Mouse (Mus musculus): ENCODE measurements around the gene Cemip. TPM values are rescaled to one million over a fixed set of nuclear protein-coding genes. Genes with fewer than 3 reads are reported as not detected.

Cemip gene
- total and polyA plus RNA-seq, 3 experiments = 0.12 to 0.14 TPM; not detected in 1

- H3K27ac ChIP-seq = no peak overlapping the region
- no peaks in the 10 kb centered on the region for H3K27me3 ChIP-seq (ENCODE audit: control insufficient read depth, insufficient read depth, low read length)
- no peak overlapping the region for H3K9ac ChIP-seq (ENCODE audit: low read depth, low read length)
- intact Hi-C loops (cut with DNase I) = no loop called here
- no peaks in the 10 kb centered on the region for H3K79me2 ChIP-seq (replicated peaks; ENCODE audit: control insufficient read depth, insufficient read depth, low read length)
- no peaks in the 10 kb centered on the region for H3K4me1 ChIP-seq (ENCODE audit: control insufficient read depth, insufficient read depth, low read length)
- no peak overlapping the region for H3K4me3 ChIP-seq
- DNase-seq = no peak
- no peaks in the 10 kb centered on the region for H3K36me3 ChIP-seq (ENCODE audit: control insufficient read depth, insufficient read depth, low read length)
- TF ChIP-seq EP300 (IDR thresholded peaks at IDR 0.05; ENCODE audit: insufficient read depth, low read depth, low read length) (no peak), CTCF (IDR thresholded peaks at IDR 0.05) (no peak), POLR2A (IDR thresholded peaks at IDR 0.05; ENCODE audit: insufficient read depth, low read depth, low read length) (no peak)
These were observed 121.1 kb downstream of the Cemip start for GRCm38 (mm10) chr7:83965181-83965580.

DNA sequence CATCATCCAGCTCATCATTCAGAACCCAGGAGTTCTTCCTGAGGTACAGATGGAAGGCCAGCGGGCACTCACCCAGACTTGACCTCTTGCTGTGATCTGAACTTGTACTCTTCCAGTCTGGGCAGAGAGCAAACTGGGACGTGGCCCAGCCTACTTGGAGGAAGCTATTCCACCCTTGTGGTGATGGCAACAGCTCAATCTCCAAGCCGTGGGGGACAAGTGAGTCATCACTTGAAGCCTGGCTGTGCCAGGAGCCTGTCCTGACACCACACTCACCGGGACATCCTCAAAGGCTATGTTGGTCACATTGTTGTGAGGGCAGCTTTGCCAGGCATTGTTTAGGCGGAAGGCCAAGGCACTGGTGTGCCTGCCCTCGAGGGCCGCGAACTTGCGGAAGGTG, 133.8 kb downstream of the Cemip start:
- WGBS = 57% methylated on average over 9 of the region's 9 CpGs
- Histone ChIP-seq H3K27ac (no peak overlapping the region), H3K36me3 (ENCODE audit: control insufficient read depth, insufficient read depth, low read length) (no peaks in the 10 kb centered on the region), H3K79me2 (replicated peaks; ENCODE audit: control insufficient read depth, insufficient read depth, low read length) (no peaks in the 10 kb centered on the region), H3K4me3 (no peak overlapping the region), H3K27me3 (ENCODE audit: control insufficient read depth, insufficient read depth, low read length) (no peaks in the 10 kb centered on the region), H3K4me1 (ENCODE audit: control insufficient read depth, insufficient read depth, low read length) (no peaks in the 10 kb centered on the region), H3K9ac (ENCODE audit: low read depth, low read length) (no peak overlapping the region)
- no peak for TF ChIP-seq CTCF (IDR thresholded peaks at IDR 0.05)
- TF ChIP-seq POLR2A (IDR thresholded peaks at IDR 0.05; ENCODE audit: insufficient read depth, low read depth, low read length) = no peak
- TF ChIP-seq EP300 (IDR thresholded peaks at IDR 0.05; ENCODE audit: insufficient read depth, low read depth, low read length) = no peak
- DNase-seq = peak; percentile 27 to 57
- intact Hi-C loops (cut with DNase I) = no loop called here

GRCm38 (mm10) chr7:83951327-83951726, 135.0 kb downstream of the Cemip start:
- H3K36me3 ChIP-seq (ENCODE audit: control insufficient read depth, insufficient read depth, low read length) = no peaks in the 10 kb centered on the region
- H3K4me1 ChIP-seq (ENCODE audit: control insufficient read depth, insufficient read depth, low read length) = no peaks in the 10 kb centered on the region
- no peaks in the 10 kb centered on the region for H3K79me2 ChIP-seq (replicated peaks; ENCODE audit: control insufficient read depth, insufficient read depth, low read length)
- H3K27ac ChIP-seq = no peak overlapping the region
- WGBS = 70% methylated on average over 14 of the region's 14 CpGs
- intact Hi-C loops (cut with DNase I) = no loop called here
- H3K27me3 ChIP-seq (ENCODE audit: control insufficient read depth, insufficient read depth, low read length) = no peaks in the 10 kb centered on the region
- no peak for TF ChIP-seq POLR2A (IDR thresholded peaks at IDR 0.05; ENCODE audit: insufficient read depth, low read depth, low read length)
- no peak for TF ChIP-seq CTCF (IDR thresholded peaks at IDR 0.05)
- TF ChIP-seq EP300 (IDR thresholded peaks at IDR 0.05; ENCODE audit: insufficient read depth, low read depth, low read length) = no peak
- no peak overlapping the region for H3K9ac ChIP-seq (ENCODE audit: low read depth, low read length)
- no peak overlapping the region for H3K4me3 ChIP-seq
- DNase-seq = peak; percentile 24 to 32

DNA sequence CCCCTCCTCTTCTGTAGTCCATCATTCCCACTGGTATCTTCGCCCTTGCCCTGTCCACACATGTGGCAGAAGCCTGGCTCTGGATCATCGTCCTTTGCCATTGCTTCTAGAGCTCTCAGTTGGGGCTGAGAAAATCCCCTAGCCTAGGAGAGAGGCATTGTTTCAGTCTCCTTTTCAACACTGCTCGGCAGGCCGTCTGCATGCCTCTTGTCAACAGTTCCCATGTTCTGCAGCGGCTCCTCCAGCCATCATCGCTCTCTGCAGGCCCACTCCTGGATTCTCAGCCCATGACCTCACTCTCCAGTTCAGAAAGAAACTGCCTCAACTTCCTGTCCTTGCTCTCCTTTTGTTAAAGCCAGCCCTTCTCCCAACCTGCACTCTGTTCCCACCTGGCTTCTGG, 136.6 kb downstream of the Cemip start:
- intact Hi-C loops (cut with DNase I) = no loop called here
- no peak overlapping the region for H3K27ac ChIP-seq
- H3K27me3 ChIP-seq (ENCODE audit: control insufficient read depth, insufficient read depth, low read length) = no peaks in the 10 kb centered on the region
- no peak overlapping the region for H3K4me3 ChIP-seq
- TF ChIP-seq POLR2A (IDR thresholded peaks at IDR 0.05; ENCODE audit: insufficient read depth, low read depth, low read length) = no peak
- no peak for TF ChIP-seq CTCF (IDR thresholded peaks at IDR 0.05)
- TF ChIP-seq EP300 (IDR thresholded peaks at IDR 0.05; ENCODE audit: insufficient read depth, low read depth, low read length) = no peak
- H3K79me2 ChIP-seq (replicated peaks; ENCODE audit: control insufficient read depth, insufficient read depth, low read length) = no peaks in the 10 kb centered on the region
- no peak overlapping the region for H3K9ac ChIP-seq (ENCODE audit: low read depth, low read length)
- no peaks in the 10 kb centered on the region for H3K4me1 ChIP-seq (ENCODE audit: control insufficient read depth, insufficient read depth, low read length)
- no peaks in the 10 kb centered on the region for H3K36me3 ChIP-seq (ENCODE audit: control insufficient read depth, insufficient read depth, low read length)
- 68% methylated on average over 6 of the region's 6 CpGs for WGBS
- no peak for DNase-seq

DNA sequence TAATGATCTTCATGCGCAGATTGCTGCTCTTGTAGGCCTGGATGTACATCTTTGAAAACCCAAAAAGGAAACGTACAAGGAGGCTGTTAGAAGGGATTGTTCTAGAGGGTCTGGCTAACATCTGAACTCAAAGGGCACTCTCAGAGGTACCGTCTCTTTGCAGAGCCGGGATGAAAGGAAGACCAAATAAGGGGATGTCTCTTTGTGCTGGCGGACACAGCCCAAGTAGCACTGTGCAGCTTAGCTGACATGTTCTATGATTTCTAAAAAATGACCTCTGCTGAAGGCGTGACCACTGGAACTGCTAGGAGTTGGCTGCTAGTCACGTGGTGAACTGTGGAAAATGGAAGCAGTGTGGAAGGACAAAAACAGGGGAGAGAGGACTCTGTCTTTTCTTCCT, 137.6 kb downstream of the Cemip start:
- TF ChIP-seq EP300 (IDR thresholded peaks at IDR 0.05; ENCODE audit: insufficient read depth, low read depth, low read length) = no peak
- no peak for TF ChIP-seq CTCF (IDR thresholded peaks at IDR 0.05)
- TF ChIP-seq POLR2A (IDR thresholded peaks at IDR 0.05; ENCODE audit: insufficient read depth, low read depth, low read length) = no peak
- intact Hi-C loops (cut with DNase I) = no loop called here

GRCm38 (mm10) chr7:83941701-83942101, 144.6 kb downstream of the Cemip start:
- Histone ChIP-seq H3K36me3 (ENCODE audit: control insufficient read depth, insufficient read depth, low read length) (no peaks in the 10 kb centered on the region), H3K27ac (no peak overlapping the region), H3K79me2 (replicated peaks; ENCODE audit: control insufficient read depth, insufficient read depth, low read length) (no peaks in the 10 kb centered on the region), H3K9ac (ENCODE audit: low read depth, low read length) (no peak overlapping the region), H3K4me3 (no peak overlapping the region), H3K4me1 (ENCODE audit: control insufficient read depth, insufficient read depth, low read length) (peaks cover 2% of the 10 kb centered on the region; the same call in 1 of the 2 replicates), H3K27me3 (ENCODE audit: control insufficient read depth, insufficient read depth, low read length) (no peaks in the 10 kb centered on the region)
- DNase-seq = peak; percentile 30 to 33
- no peak for TF ChIP-seq CTCF (IDR thresholded peaks at IDR 0.05)
- no peak for TF ChIP-seq POLR2A (IDR thresholded peaks at IDR 0.05; ENCODE audit: insufficient read depth, low read depth, low read length)
- TF ChIP-seq EP300 (IDR thresholded peaks at IDR 0.05; ENCODE audit: insufficient read depth, low read depth, low read length) = no peak
- WGBS = 62% methylated on average over 8 of the region's 8 CpGs
- intact Hi-C loops (cut with DNase I) = no loop called here

More for the DNA sequence above, 137.6 kb downstream of the Cemip start:
- Histone ChIP-seq H3K79me2 (replicated peaks; ENCODE audit: control insufficient read depth, insufficient read depth, low read length) (no peaks in the 10 kb centered on the region), H3K27ac (no peak overlapping the region), H3K9ac (ENCODE audit: low read depth, low read length) (no peak overlapping the region), H3K4me1 (ENCODE audit: control insufficient read depth, insufficient read depth, low read length) (no peaks in the 10 kb centered on the region), H3K27me3 (ENCODE audit: control insufficient read depth, insufficient read depth, low read length) (no peaks in the 10 kb centered on the region), H3K4me3 (no peak overlapping the region), H3K36me3 (ENCODE audit: control insufficient read depth, insufficient read depth, low read length) (no peaks in the 10 kb centered on the region)
- 68% methylated on average over 7 of the region's 7 CpGs for WGBS
- no peak for DNase-seq
